Mouse (Mus musculus): ENCODE data around the gene Sytl5. TPM values are rescaled to one million over a fixed set of nuclear protein-coding genes. Genes with fewer than 3 reads are reported as not detected.

Gene Sytl5
- total RNA-seq (2021), result 1 to 10 TPM; 5.1 to 9.2 TPM
- long read RNA-seq, experiment 1, result 0 reads
- long read RNA-seq, experiment 2, result 0 reads

- DNase-seq (ENCODE audit: low spot score in 2 of 2), result no peak
- no peak for TF ChIP-seq CTCF (conservative IDR thresholded peaks at IDR 0.05)
- Histone ChIP-seq H3K4me3 (no peak within 1 kb of the TSS), H3K27ac (no peak within 1 kb of the TSS)
These were observed at the start of gene Sytl5 for GRCm38 (mm10) chrX:9885322-9885721. TSS of gene Sytl5 (plus strand) at chrX:9885622.

GRCm38 (mm10) chrX:9846628-9847027, 38.8 kb upstream of the Sytl5 start, which contains the start of gene Hypm:
TSS of gene Hypm (plus strand) at chrX:9846928.
- DNase-seq (ENCODE audit: low spot score in 2 of 2), result no peak
- Histone ChIP-seq H3K4me3 (no peak within 1 kb of the TSS), H3K27ac (no peak within 1 kb of the TSS)
- no peak for TF ChIP-seq CTCF (conservative IDR thresholded peaks at IDR 0.05)

GRCm38 (mm10) chrX:9849403-9849802, 36.0 kb upstream of the Sytl5 start, which contains the start of gene H2al3:
TSS of gene H2al3 (plus strand) at chrX:9849703.
- no peak for TF ChIP-seq CTCF (conservative IDR thresholded peaks at IDR 0.05)
- H3K4me3 ChIP-seq, result no peak within 1 kb of the TSS
- no peak for DNase-seq (ENCODE audit: low spot score in 2 of 2)
- H3K27ac ChIP-seq, result no peak within 1 kb of the TSS

GRCm38 (mm10) chrX:9861859-9862258, 23.6 kb upstream of the Sytl5 start:
- H3K27ac ChIP-seq, result no peak overlapping the region
- no peak overlapping the region for H3K4me3 ChIP-seq
- no peak for DNase-seq (ENCODE audit: low spot score in 2 of 2)
- TF ChIP-seq CTCF (conservative IDR thresholded peaks at IDR 0.05), result no peak

GRCm38 (mm10) chrX:9875519-9875918, 9.9 kb upstream of the Sytl5 start:
- Histone ChIP-seq H3K27ac (no peak overlapping the region), H3K4me3 (no peak overlapping the region)
- no peak for TF ChIP-seq CTCF (conservative IDR thresholded peaks at IDR 0.05)
- no peak for DNase-seq (ENCODE audit: low spot score in 2 of 2)

- DNase-seq (ENCODE audit: low spot score in 2 of 2), result no peak
- no peak for TF ChIP-seq CTCF (conservative IDR thresholded peaks at IDR 0.05)
- Histone ChIP-seq H3K4me3 (no peak overlapping the region), H3K27ac (no peak overlapping the region)
These were observed 24.1 kb downstream of the Sytl5 start for GRCm38 (mm10) chrX:9909572-9909971.

- no peak for TF ChIP-seq CTCF (conservative IDR thresholded peaks at IDR 0.05)
- Histone ChIP-seq H3K27ac (peak overlapping the region; percentile 48; the same call in 1 of the 2 replicates), H3K4me3 (no peak overlapping the region)
- DNase-seq (ENCODE audit: low spot score in 2 of 2), result no peak
These were observed 48.4 kb downstream of the Sytl5 start for GRCm38 (mm10) chrX:9933839-9934238.

GRCm38 (mm10) chrX:9984094-9984669, 98.8 kb downstream of the Sytl5 start:
- no peak for DNase-seq (ENCODE audit: low spot score in 2 of 2)
- TF ChIP-seq CTCF (conservative IDR thresholded peaks at IDR 0.05), result no peak
- Histone ChIP-seq H3K4me3 (no peak overlapping the region), H3K27ac (no peak overlapping the region)

GRCm38 (mm10) chrX:10000718-10001117, 115.3 kb downstream of the Sytl5 start:
- DNase-seq (ENCODE audit: low spot score in 2 of 2), result no peak
- Histone ChIP-seq H3K4me3 (no peak overlapping the region), H3K27ac (no peak overlapping the region)
- TF ChIP-seq CTCF (conservative IDR thresholded peaks at IDR 0.05), result no peak

- Histone ChIP-seq H3K4me3 (no peak overlapping the region), H3K27ac (no peak overlapping the region)
- no peak for TF ChIP-seq CTCF (conservative IDR thresholded peaks at IDR 0.05)
- no peak for DNase-seq (ENCODE audit: low spot score in 2 of 2)
These were observed 120.5 kb downstream of the Sytl5 start for GRCm38 (mm10) chrX:10005946-10006345.

- no peak overlapping the region for H3K4me3 ChIP-seq
- H3K27ac ChIP-seq, result no peak overlapping the region
- DNase-seq (ENCODE audit: low spot score in 2 of 2), result no peak
- TF ChIP-seq CTCF (conservative IDR thresholded peaks at IDR 0.05), result no peak
These were observed 122.4 kb downstream of the Sytl5 start for GRCm38 (mm10) chrX:10007675-10008270.

GRCm38 (mm10) chrX:10010202-10010601, 124.8 kb downstream of the Sytl5 start:
- no peak overlapping the region for H3K4me3 ChIP-seq
- H3K27ac ChIP-seq, result no peak overlapping the region
- no peak for TF ChIP-seq CTCF (conservative IDR thresholded peaks at IDR 0.05)
- DNase-seq (ENCODE audit: low spot score in 2 of 2), result no peak

GRCm38 (mm10) chrX:10034666-10035065, 149.2 kb downstream of the Sytl5 start:
- TF ChIP-seq CTCF (conservative IDR thresholded peaks at IDR 0.05), result peak; percentile 70
- Histone ChIP-seq H3K27ac (no peak overlapping the region), H3K4me3 (no peak overlapping the region)
- DNase-seq (ENCODE audit: low spot score in 2 of 2), result no peak

Other genes starting within 250 kb of the Sytl5 start
- gene Dynlt3, start 222.6 kb upstream of the Sytl5 start, total RNA-seq (2021), result 100 to 1,000 TPM; 125 to 129 TPM
- gene Hypm, start 38.7 kb upstream of the Sytl5 start, total RNA-seq (2021), result not detected
- not detected for gene H2al3, start 35.9 kb upstream of the Sytl5 start, total RNA-seq (2021)
- under 1 TPM; 0.37 to 0.51 TPM for gene Srpx, start 232.1 kb downstream of the Sytl5 start, total RNA-seq (2021)

All from layer of hippocampus, adult 2 months (tissue).